Mouse (Mus musculus): ENCODE data around the gene Klhl9.
A peak's percentile ranks its signal among the peaks of the same experiment; 100 is the strongest.
"Not testable (repeated sequence)": the region's sequence is repeated elsewhere in the genome, so short reads cannot be mapped to it uniquely, and the experiment has no call there.

Gene Klhl9

GRCm38 (mm10) chr4:88721791-88722721 lies at the start of gene Klhl9, which contains the start of gene Gm26566:
Gene Klhl9 (minus strand): TSS chr4:88722465.
Gene Gm26566 (plus strand): TSS chr4:88721805.
- DNase-seq (ENCODE audit: low spot score in 2 of 2), result peak; percentile 86 to 95

GRCm38 (mm10) chr4:88763384-88764018 lies 41.2 kb upstream of the Klhl9 start:
- DNase-seq (ENCODE audit: low spot score in 2 of 2), result not testable (repeated sequence)

GRCm38 (mm10) chr4:88762341-88762740 lies 40.1 kb upstream of the Klhl9 start:
- DNase-seq (ENCODE audit: low spot score in 2 of 2), result peak in 1 of 2 experiments; percentile 69

- DNase-seq (ENCODE audit: low spot score in 2 of 2), result peak; percentile 78 to 93
These were observed 39.5 kb upstream of the Klhl9 start for GRCm38 (mm10) chr4:88761776-88762175.

- peak; percentile 64 to 72 for DNase-seq (ENCODE audit: low spot score in 2 of 2)
These were observed 38.2 kb upstream of the Klhl9 start for GRCm38 (mm10) chr4:88760431-88760830.

- DNase-seq (ENCODE audit: low spot score in 2 of 2), result peak; percentile 35 to 82
These were observed 37.5 kb upstream of the Klhl9 start, which contains the start of gene Gm13283 for GRCm38 (mm10) chr4:88759610-88760268. Gene Gm13283 (plus strand): TSS chr4:88760119.

- DNase-seq (ENCODE audit: low spot score in 2 of 2), result not testable (repeated sequence)
These were observed 36.5 kb upstream of the Klhl9 start for GRCm38 (mm10) chr4:88758751-88759150.

GRCm38 (mm10) chr4:88757628-88758031 lies 35.4 kb upstream of the Klhl9 start:
- peak; percentile 82 to 95 for DNase-seq (ENCODE audit: low spot score in 2 of 2)

GRCm38 (mm10) chr4:88756581-88757513 lies 34.6 kb upstream of the Klhl9 start:
- DNase-seq (ENCODE audit: low spot score in 2 of 2), result peak in 1 of 2 experiments; percentile 64

GRCm38 (mm10) chr4:88754818-88755340 lies 32.6 kb upstream of the Klhl9 start, which contains the start of gene Gm13271:
Gene Gm13271 (plus strand): TSS chr4:88754868.
- DNase-seq (ENCODE audit: low spot score in 2 of 2), result peak; percentile 74 to 92

GRCm38 (mm10) chr4:88749926-88750325 lies 27.7 kb upstream of the Klhl9 start:
- no peak for DNase-seq (ENCODE audit: low spot score in 2 of 2)

- DNase-seq (ENCODE audit: low spot score in 2 of 2), result no peak
These were observed 21.9 kb upstream of the Klhl9 start for GRCm38 (mm10) chr4:88744207-88744606.

GRCm38 (mm10) chr4:88742771-88743371 lies 20.6 kb upstream of the Klhl9 start:
- no peak for DNase-seq (ENCODE audit: low spot score in 2 of 2)

- no peak for DNase-seq (ENCODE audit: low spot score in 2 of 2)
These were observed 19.2 kb upstream of the Klhl9 start for GRCm38 (mm10) chr4:88741426-88741825.

- no peak for DNase-seq (ENCODE audit: low spot score in 2 of 2)
These were observed 16.8 kb upstream of the Klhl9 start for GRCm38 (mm10) chr4:88739036-88739435.

GRCm38 (mm10) chr4:88738480-88738879 lies 16.2 kb upstream of the Klhl9 start:
- DNase-seq (ENCODE audit: low spot score in 2 of 2), result peak; percentile 61 to 86

GRCm38 (mm10) chr4:88727324-88727723 lies 5.1 kb upstream of the Klhl9 start:
- DNase-seq (ENCODE audit: low spot score in 2 of 2), result no peak

- DNase-seq (ENCODE audit: low spot score in 2 of 2), result no peak
These were observed 4.5 kb upstream of the Klhl9 start for GRCm38 (mm10) chr4:88726727-88727126.

- DNase-seq (ENCODE audit: low spot score in 2 of 2), result no peak
These were observed 1.3 kb upstream of the Klhl9 start for GRCm38 (mm10) chr4:88723497-88724090.

GRCm38 (mm10) chr4:88718715-88719114 lies 3.5 kb downstream of the Klhl9 start:
- no peak for DNase-seq (ENCODE audit: low spot score in 2 of 2)

Data from spleen, postnatal 4 days (tissue).